Mouse (Mus musculus): Measurements from ENCODE around the gene 1700001O22Rik. TPM values are rescaled to one million over a fixed set of nuclear protein-coding genes. Genes with fewer than 3 reads are reported as not detected.
A peak's percentile ranks its signal among the peaks of the same experiment; 100 is the strongest.

The 1700001O22Rik gene
- total and polyA plus RNA-seq, 3 experiments, result not detected

DNA sequence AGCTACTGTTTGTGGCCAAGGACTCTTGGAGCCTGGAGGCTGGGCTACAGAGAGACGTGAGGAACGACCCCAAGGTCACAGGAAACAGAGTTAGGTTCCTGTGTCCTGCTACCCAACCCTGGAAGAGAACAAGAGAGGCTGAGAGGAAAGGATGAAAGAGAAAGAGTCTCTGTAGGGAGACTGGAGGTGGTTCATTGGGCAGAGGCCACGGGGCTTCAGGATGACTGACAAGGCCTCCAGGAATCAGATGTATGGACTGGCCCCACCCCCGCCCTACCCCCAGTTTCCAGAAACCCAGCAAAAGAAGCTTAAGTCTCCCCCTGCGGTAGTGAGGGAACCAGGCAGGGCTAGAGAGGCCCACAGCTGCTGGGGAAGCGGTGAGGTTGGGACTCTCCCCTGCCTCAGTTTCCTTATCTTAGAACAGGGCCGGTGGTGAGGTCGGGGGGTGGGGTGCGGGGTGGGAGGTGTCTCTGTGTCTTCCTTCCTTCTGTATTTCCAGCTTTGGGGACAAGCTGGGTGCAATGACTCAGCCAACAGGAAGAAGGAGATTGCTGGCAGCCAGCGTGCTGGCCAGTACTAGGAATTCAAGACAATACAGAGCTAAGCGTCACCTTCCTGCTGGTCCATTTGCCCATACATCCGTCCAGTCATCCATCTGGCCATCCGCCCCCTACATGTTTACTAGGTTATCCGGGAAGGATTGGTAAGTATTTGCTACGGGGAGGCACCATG, 30.7 kb downstream of the 1700001O22Rik start:
- dilution Hi-C loops (cut with MboI; ENCODE audit: extremely low pct_ligation_motif_present, extremely low pct_unique_long_range_greater_than_20kb, low sequenced_read_pairs), result no loop called here
- peaks cover 14% of the 10 kb centered on the region for H3K27me3 ChIP-seq (replicated peaks)
- peak; percentile 56 for DNase-seq (ENCODE audit: extremely low read depth)
- H3K4me3 ChIP-seq (replicated peaks in 1 of 3; ENCODE audit: low read depth in 2 of 3, low read length in 2 of 3, poor library complexity in 1 of 3), result no peak overlapping the region
- no peak overlapping the region for H3K27ac ChIP-seq (ENCODE audit: insufficient read depth, low read depth)
- TF ChIP-seq PAX5 (IDR thresholded peaks at IDR 0.05; ENCODE audit: low read length) (no peak), ETS1 (conservative IDR thresholded peaks at IDR 0.05; ENCODE audit: low read depth, low read length) (0 out of 2 replicates have a peak, but pooled peaks have one; percentile 14)
- no peaks in the 10 kb centered on the region for H3K36me3 ChIP-seq (replicated peaks in 1 of 2; ENCODE audit: control insufficient read depth in 1 of 2, insufficient read depth in 1 of 2, low read length in 1 of 2)
- no peak overlapping the region for H3K9ac ChIP-seq (ENCODE audit: insufficient read depth, low read depth)
- H3K4me2 ChIP-seq (ENCODE audit: insufficient read depth, low read depth, poor library complexity, severe bottlenecking), result no peak overlapping the region
- in situ Hi-C loops (cut with MboI; ENCODE audit: low pct_ligation_motif_present, low pct_unique_long_range_greater_than_20kb, low sequenced_read_pairs), result no loop called here
- H3K79me2 ChIP-seq (replicated peaks; ENCODE audit: control insufficient read depth, extremely low read depth, insufficient read depth, poor library complexity, severe bottlenecking), result no peaks in the 10 kb centered on the region
- H3K4me1 ChIP-seq (ENCODE audit: control insufficient read depth in 1 of 2, insufficient read depth in 2 of 2), result peaks cover 14 to 57% of the 10 kb centered on the region in 2 experiments
- H3K9me3 ChIP-seq (replicated peaks; ENCODE audit: low read length), result no peaks in the 10 kb centered on the region

DNA sequence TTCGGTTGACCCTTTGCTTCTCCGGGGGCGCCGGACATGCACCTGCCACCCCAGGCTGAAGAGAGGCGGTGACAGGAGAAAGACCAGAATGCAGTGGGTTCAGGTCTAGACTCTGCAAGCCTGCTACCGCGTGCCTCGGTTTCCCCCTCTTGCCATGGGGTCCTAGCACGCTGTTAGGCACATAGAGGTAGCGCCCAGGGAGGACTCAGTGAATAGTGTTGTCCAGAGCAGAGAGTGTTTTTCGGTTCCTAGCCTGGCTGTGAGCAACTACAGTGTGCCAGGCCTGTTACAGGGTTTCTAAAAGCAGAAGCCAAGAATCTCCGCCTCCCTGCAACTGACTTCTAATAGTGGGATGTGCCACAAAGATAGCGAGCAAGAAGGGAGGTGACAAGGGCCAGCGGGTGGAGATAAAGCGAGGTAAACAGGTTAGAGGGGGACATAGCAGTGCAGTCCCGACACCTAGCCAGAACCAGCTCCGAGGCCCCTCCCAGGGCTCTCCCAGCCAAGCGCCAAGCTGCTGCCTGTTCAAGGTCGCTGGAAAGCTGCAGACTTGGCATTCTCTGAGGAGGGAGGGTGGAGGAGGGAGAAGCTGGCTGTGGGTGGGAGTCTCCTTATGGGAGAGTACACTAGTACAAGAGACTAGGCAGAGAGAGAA, 31.5 kb downstream of the 1700001O22Rik start:
- Histone ChIP-seq H3K9ac (ENCODE audit: insufficient read depth, low read depth) (no peak overlapping the region), H3K4me2 (ENCODE audit: insufficient read depth, low read depth, poor library complexity, severe bottlenecking) (no peak overlapping the region), H3K9me3 (replicated peaks; ENCODE audit: low read length) (no peaks in the 10 kb centered on the region), H3K36me3 (replicated peaks in 1 of 2; ENCODE audit: control insufficient read depth in 1 of 2, insufficient read depth in 1 of 2, low read length in 1 of 2) (no peaks in the 10 kb centered on the region), H3K27ac (ENCODE audit: insufficient read depth, low read depth) (no peak overlapping the region), H3K4me3 (replicated peaks in 1 of 3; ENCODE audit: low read depth in 2 of 3, low read length in 2 of 3, poor library complexity in 1 of 3) (no peak overlapping the region), H3K79me2 (replicated peaks; ENCODE audit: control insufficient read depth, extremely low read depth, insufficient read depth, poor library complexity, severe bottlenecking) (no peaks in the 10 kb centered on the region), H3K4me1 (ENCODE audit: control insufficient read depth in 1 of 2, insufficient read depth in 2 of 2) (peaks cover 14 to 57% of the 10 kb centered on the region in 2 experiments), H3K27me3 (replicated peaks) (peaks cover 14% of the 10 kb centered on the region)
- no peak for DNase-seq (ENCODE audit: extremely low read depth)
- dilution Hi-C loops (cut with MboI; ENCODE audit: extremely low pct_ligation_motif_present, extremely low pct_unique_long_range_greater_than_20kb, low sequenced_read_pairs), result no loop called here
- TF ChIP-seq BHLHE40 (IDR thresholded peaks at IDR 0.05; ENCODE audit: low read depth, low read length) (no peak), MYC (IDR thresholded peaks at IDR 0.05; ENCODE audit: low read depth, low read length) (no peak), RAD21 (IDR thresholded peaks at IDR 0.05; ENCODE audit: low read depth, low read length) (no peak)
- in situ Hi-C loops (cut with MboI; ENCODE audit: low pct_ligation_motif_present, low pct_unique_long_range_greater_than_20kb, low sequenced_read_pairs), result no loop called here

DNA sequence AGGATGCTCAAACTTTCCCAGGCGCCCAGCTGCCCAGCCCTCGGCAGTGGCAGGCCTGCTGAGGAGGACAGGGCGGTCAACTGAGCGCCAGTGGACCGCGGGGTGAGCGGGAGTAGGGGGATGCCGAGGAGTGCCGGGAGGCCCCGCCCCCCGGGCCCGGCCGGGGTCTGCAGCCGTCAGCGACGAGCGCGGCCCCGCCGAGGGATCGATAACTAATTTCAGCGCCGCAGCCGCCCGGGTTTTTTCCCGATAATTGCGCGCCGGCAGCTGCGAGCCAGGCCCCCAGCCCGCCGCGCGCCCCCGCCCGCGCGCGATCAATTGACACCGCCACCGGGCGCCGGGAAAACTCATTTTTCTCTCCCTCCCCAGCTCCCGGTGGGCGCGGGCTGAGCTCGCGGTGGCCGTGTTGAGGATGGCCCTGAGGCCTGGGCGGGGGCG, 32.1 kb downstream of the 1700001O22Rik start:
- Histone ChIP-seq H3K27me3 (replicated peaks) (peaks cover 17% of the 10 kb centered on the region), H3K79me2 (replicated peaks; ENCODE audit: control insufficient read depth, extremely low read depth, insufficient read depth, poor library complexity, severe bottlenecking) (no peaks in the 10 kb centered on the region), H3K27ac (ENCODE audit: insufficient read depth, low read depth) (no peak overlapping the region), H3K36me3 (replicated peaks in 1 of 2; ENCODE audit: control insufficient read depth in 1 of 2, insufficient read depth in 1 of 2, low read length in 1 of 2) (no peaks in the 10 kb centered on the region), H3K4me2 (ENCODE audit: insufficient read depth, low read depth, poor library complexity, severe bottlenecking) (no peak overlapping the region), H3K4me3 (replicated peaks in 1 of 3; ENCODE audit: low read depth in 2 of 3, low read length in 2 of 3, poor library complexity in 1 of 3) (no peak overlapping the region), H3K4me1 (ENCODE audit: control insufficient read depth in 1 of 2, insufficient read depth in 2 of 2) (peaks cover 14 to 57% of the 10 kb centered on the region in 2 experiments), H3K9ac (ENCODE audit: insufficient read depth, low read depth) (no peak overlapping the region), H3K9me3 (replicated peaks; ENCODE audit: low read length) (no peaks in the 10 kb centered on the region)
- TF ChIP-seq MEF2A (IDR thresholded peaks at IDR 0.05; ENCODE audit: borderline replicate concordance, low read depth, low read length) (no peak), MAZ (IDR thresholded peaks at IDR 0.05; ENCODE audit: low read depth, low read length) (no peak), BHLHE40 (IDR thresholded peaks at IDR 0.05; ENCODE audit: low read depth, low read length) (no peak), CHD1 (IDR thresholded peaks at IDR 0.05; ENCODE audit: low read depth, low read length) (no peak), TCF12 (IDR thresholded peaks at IDR 0.05; ENCODE audit: low read depth, low read length) (no peak), UBTF (IDR thresholded peaks at IDR 0.05; ENCODE audit: low read depth, low read length) (no peak), ZMIZ1 (IDR thresholded peaks at IDR 0.05; ENCODE audit: low read depth, low read length) (no peak), MYC (IDR thresholded peaks at IDR 0.05; ENCODE audit: low read depth, low read length) (no peak), ZKSCAN1 (IDR thresholded peaks at IDR 0.05; ENCODE audit: borderline replicate concordance, low read depth, low read length) (no peak), MAX (IDR thresholded peaks at IDR 0.05; ENCODE audit: low read length) (no peak), NRF1 (IDR thresholded peaks at IDR 0.05; ENCODE audit: low read depth, low read length) (no peak), E2F4 (IDR thresholded peaks at IDR 0.05; ENCODE audit: insufficient replicate concordance, low read depth, low read length) (no peak), PAX5 (IDR thresholded peaks at IDR 0.05; ENCODE audit: low read length) (no peak)
- DNase-seq (ENCODE audit: extremely low read depth), result no peak
- in situ Hi-C loops (cut with MboI; ENCODE audit: low pct_ligation_motif_present, low pct_unique_long_range_greater_than_20kb, low sequenced_read_pairs) (no loop called here), dilution Hi-C loops (cut with MboI; ENCODE audit: extremely low pct_ligation_motif_present, extremely low pct_unique_long_range_greater_than_20kb, low sequenced_read_pairs) (no loop called here)

Measured in CH12.LX (cell line).